Mouse (Mus musculus) yolk sac, embryonic 10.5 days (tissue): ENCODE measurements around the gene Cpxm1.
A peak's percentile ranks its signal among the peaks of the same experiment; 100 is the strongest.
"Not testable (repeated sequence)": the region's sequence is repeated elsewhere in the genome, so short reads cannot be mapped to it uniquely, and the experiment has no call there.

Experiments
- DNase-seq: peaks from one replicate; pipeline ENCODE4 v3.0.0-alpha.2; 2017; ENCODE audit warnings: low spot score

The Cpxm1 gene

DNA sequence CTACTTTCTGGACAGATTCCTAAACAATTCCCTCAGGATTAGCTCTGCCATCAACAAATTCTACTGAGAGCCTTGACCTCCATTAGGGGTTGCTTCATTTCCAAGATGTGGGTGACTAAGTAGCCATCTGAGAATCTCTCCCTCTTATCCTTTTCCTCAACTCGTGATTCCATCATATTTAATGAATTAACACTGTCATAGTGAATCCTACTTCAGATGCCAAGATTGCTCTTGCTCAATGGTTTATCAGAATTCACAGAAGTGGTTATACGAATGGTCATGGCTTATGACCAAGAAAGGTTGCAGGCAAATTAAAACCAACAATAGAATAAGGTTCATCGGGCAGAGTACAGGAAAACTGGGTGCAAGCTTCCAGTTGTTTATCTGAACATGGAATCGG, 4.5 kb upstream of the Cpxm1 start:
- DNase-seq = no peak

DNA sequence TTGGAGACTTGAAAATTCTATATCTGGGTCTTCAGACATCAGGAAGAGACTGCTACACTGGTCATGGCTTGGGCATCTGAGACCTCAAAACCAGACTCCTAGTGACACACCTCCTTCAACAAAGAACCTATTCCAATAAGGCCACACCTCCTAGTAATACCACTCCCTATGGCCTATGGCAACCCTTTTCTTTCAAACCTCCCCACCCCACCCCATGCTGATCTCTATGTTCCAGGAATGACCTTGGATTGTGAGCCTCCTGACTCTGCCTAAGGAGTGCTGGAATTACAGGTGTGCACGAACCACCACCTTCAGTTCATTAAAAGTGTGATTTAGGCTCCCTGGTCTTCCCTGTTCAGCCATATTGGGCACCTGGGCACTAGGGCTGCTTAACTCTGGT, 2.7 kb upstream of the Cpxm1 start:
- no peak for DNase-seq

DNA sequence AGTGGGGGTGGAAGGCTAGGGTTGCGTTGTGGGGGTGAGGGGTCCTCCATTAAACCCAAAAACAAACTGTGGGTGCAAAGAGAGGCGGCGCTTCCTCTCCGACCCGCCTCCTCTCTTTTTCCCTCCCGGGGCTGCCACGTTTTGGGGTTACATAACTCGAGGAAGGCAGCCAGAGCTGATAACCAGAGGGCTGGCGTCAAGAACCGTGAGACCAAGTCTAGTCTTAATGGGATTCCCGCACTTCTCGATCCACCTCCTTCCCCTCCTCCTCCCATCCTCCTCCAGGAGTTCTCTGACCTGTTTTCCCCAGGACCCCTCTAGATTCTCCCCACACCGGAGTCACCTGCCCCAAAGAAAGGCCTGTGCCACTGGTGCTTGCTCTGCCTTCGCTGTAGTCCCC, 717 bp upstream of the Cpxm1 start:
- no peak for DNase-seq

DNA sequence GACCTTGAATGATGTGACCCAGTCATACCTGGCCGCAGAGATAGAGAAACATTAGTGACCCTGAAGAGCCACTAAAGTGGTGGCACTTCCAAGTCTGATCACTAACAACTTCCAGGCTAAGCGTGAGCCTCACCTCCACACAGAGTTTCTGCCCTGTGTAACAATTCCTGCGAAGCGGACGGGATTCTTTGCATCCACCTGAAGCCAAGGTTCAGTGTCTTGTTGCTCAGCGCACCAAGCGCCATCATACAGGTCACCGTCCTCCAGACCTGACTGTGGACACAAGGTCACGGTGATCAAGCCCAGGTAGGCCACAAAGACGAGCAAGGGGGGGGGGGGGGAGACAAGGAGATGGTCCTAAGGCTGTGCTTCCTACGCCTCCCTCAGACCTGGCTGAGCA, 1.7 kb downstream of the Cpxm1 start:
- no peak for DNase-seq

DNA sequence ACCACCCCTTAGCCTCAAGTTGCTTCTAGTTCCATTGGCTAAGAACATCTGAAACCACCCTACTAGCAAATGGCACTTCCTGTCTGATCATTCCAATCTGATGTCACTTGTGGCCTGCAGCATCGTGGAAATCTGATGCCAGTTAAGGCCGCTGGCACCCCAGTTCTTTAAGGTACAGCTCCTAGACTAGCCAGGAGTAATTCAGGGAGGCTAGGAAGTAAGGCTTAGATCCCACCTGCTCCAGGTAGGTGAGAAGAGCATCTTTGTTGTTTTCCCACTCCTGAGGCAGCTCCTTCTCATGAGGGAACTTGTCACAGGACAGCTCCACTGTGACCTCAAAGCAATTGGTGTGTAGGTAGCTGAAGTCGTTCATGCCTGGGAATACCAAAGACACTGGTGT, 4.5 kb downstream of the Cpxm1 start:
- no peak for DNase-seq

DNA sequence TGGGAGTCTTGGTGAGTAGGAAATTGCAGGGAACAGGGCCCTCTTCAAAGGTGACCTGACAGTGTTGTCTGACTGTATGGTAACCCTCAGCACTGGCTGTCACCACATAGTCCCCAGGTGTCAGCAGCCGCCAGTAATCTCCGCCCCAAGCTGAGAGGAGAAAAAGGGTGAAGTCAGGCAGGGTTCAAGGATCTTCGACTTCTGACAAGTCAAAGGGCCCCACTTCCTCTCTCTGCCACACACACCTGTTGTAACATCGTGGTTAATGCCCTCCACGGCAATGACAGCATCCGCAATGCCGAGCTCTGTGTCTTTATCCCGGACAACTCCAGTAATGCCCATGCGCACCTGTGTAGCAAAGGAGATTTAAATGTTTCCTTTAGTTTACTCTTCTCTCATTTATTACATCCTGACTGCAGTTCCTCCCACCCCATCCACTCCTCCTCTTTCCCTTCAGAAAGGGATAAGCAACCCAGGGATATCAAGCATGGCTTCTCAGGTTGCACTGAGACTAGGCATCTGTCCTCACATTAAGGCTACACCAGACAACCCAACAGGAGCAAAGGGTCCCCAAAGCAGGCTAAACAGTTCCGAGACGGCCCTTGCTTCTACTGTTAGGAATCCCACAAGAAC, 6.3 kb downstream of the Cpxm1 start:
- DNase-seq = no peak

DNA sequence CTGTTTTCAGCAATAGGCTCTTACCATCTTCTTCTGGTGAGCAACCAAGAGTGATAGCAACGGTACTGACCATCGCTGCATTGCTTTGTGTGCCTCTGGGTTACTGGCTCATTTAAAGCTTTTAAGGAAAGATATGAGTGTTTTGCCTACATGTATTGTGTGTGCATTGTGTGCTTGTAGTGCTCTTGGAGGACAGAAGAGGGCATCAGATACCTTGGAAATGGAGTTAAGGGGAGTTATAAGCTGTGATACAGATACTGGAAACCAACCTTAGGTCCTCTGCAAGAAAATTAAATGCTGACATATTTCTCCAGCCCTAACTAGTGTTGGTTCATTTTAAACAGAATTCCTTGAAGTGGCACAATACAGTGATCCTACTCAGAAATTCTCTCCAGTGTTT, 8.6 kb downstream of the Cpxm1 start:
- no peak for DNase-seq

DNA sequence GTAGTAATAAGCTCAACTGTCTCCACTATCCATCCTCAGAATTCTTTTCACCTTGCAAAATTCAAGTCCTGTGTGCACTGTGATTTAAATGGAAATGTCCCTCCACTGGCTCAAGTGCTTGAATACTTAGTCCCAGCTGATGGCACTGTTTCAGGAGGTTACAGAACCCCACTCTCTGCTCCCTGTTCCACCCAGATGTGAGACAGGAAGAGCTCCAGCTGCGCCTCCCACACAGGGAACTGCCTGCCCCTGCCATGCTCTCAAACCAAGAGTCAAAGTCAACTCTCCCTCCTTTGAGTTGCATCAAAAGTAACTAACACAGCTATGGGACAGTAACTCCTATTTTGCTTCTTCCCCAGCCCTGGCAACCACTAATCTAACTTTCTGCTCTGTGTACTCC, 11.2 kb downstream of the Cpxm1 start:
- no peak for DNase-seq

DNA sequence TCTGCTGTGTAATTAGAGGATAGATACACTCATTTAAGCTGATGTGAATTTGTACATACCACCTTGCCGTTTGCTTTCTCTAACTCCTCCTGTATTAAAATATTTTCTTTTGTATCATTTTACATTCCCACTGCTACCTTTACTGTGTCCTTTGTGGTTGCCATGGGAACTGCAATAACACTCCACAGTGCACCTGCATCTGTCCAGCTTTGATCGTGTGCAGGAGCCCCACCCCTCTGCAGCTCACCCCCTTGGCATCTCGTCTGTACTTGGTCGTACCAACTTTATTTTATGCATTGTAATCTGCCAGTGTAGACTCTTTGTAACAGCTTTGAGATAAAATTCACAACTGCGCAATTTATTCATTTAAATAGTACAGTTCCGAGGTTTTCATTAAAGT, 13.5 kb downstream of the Cpxm1 start:
- no peak for DNase-seq

DNA sequence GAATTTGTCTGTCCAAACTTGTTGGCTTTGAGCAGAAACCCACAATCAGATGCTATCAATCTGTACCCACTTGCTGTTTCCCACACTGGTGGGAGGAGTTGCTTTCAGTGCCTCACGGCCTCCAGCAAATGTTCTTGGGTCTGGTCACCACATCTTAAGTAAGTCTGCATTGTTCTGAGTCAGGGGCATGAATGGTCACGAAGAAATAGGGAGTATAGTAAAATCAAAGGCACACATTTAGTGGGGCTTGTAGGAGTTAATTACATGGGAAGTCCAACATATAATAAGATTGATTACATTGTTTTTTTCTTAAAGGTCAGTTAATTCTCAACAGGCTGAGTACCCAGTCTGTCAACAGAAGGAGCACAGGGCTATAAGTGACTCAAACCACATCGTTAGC, 14.2 kb downstream of the Cpxm1 start:
- DNase-seq = no peak

DNA sequence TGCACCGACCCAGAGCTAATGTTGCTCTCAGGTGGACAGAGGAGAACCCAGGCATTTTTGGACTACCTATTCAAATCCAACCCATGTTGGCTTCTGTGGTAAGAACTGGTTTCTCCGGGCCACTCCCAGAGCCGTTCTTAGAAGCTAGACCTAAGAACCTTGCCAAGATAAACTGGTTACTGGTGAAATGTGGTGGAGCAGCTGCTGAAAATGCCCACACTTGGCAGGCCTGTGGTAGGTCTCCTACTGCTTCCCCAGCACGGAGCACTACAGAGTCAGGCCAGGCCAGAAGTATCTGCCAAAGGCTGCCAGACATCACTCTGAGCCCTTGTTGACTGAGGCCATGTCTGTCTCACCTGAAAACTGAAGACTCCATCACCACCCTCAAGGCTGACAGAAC, 22.4 kb downstream of the Cpxm1 start:
- DNase-seq = no peak

DNA sequence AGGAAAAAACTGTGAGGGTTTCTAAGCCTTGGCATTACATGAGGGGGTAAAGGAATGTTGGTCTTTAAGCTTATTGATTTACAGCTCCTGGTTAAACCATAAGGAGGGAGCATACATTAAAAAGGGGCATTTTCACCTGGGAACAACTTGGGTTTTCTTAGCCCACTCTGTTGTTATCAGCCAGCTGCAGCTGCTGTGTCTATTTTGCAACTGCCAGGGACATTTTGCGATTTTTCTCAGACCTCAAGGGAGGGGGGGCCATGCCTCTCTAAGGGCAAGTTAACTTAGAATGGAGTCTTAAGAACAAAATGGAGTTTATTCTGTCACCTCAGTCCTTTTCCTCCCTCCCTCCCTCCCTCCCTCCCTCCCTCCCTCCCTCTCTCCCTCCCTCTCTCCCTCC, 24.3 kb downstream of the Cpxm1 start:
- DNase-seq = not testable (repeated sequence)

DNA sequence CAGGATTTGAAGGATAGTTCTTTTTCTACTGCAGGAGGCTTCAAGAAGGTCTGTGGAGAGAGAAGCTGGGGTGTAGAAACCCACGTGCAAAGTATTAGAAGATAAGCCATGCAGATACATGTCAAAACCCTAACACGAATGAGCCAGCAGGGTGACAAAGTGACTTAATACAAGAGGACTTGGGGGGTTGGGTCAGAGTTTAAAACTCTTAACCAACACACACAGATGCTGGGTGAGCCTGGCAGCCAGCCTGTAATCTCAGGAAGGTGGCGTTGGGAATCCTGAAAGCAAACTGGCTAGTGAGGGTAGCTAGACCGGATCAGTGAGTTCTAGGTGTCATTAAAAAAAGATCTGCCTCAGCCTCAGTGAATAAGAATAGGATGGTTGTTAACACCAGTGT, 30.0 kb downstream of the Cpxm1 start:
- no peak for DNase-seq

DNA sequence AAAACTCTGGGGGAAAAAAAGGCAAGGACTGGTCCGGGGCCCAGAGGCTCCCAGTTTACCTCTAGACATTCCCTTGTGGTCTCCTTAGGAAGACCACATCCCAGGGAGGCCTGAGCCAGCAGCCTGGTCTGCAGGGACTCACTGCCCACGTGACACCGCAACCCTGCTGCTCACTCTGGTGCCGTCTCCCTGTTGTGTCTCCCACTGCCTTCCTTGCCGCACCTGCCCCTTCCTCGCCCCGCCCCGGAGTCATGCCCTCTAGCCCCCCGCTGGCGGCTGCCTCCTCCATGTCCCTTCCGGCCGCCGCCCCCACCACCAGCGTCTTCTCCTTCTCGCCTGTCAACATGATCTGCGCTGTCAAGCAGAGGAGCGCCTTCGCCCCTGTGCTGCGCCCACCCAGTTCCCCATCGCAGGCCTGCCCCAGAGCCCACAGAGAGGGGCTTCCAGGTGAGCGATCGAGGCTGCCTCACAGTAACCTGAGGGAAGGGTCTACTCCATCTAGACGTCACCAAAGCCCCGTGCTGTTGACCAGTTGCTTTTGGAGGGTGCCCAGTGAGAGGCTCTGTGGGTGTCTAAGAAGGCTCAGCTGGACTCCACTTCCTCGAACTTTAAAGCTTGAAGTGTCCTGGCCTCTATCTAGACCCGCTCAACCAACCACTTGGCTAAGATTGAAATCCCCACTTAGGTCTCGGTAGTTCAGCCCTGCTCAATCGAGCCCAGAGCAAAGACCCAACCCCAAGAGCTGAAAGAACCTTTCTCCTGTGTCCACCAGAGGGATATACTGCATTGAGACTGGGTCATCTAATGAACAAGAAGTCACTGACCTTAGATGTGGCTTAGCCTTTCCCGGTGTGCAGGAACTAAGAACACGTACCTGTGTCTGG, 31.9 kb downstream of the Cpxm1 start:
- DNase-seq = peak; percentile 19

DNA sequence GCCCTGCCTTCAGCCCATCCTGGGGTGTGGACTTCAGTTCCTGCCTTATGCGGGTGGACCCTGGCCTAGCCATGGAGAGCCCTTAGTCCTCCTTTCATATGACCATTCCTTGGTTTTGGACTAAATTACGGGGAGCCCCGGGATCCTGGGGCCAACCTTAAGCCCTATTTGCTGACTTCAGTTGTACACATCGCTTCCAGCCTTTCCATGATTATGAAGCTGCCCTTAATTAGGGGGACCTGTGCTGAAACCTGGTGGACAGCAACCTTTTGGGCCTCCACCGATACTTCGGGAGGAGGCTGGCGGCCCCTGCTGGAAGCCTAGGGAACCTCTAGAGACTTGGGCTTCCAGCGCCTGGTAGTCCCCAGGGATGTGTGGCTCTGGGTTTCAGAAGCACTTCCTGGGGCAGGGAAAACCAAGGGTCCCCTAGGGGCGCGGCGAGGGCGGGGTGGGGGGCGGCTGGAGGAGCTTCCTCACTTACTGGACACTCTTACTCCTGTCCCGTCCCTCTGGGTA, 34.8 kb downstream of the Cpxm1 start:
- peak; percentile 28 for DNase-seq

DNA sequence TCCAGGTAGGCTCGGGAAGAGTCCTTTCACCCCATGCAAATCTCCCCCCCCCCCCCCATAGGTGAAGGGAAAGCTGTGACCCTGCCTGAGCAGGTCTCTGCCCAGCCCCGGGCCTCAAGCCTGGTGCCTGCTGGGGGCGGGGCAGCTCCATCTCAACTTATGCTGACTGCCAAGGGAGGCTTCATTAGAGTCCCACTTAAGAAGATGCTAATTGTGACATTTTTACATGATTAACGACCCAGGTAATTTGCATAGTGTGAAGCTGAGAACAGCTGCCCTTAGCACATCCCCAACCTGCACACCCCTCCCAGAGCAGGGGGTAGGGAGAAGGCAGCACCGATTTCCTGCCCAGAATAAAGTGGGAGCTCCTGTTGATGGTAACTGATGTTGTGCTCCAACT, 38.5 kb downstream of the Cpxm1 start:
- DNase-seq = no peak

DNA sequence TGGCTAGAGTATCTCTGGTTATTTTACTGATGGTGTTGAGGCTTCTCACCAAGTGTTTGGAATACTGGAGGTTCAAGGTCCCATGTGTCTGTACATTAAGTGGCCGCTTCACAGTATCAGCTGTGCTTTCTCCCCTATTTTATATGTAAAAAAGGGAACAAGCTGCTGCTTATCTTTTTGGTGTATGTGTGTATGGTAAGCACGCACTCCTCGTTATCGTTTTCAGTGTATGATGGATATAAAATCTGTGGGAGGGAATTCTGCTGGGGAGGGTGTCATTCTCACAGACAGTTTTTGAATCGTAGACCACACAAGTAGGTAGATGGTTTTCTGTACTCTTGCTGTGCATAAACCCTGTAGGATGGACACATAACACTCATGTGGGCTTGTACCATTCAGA, 39.8 kb downstream of the Cpxm1 start:
- DNase-seq = no peak

DNA sequence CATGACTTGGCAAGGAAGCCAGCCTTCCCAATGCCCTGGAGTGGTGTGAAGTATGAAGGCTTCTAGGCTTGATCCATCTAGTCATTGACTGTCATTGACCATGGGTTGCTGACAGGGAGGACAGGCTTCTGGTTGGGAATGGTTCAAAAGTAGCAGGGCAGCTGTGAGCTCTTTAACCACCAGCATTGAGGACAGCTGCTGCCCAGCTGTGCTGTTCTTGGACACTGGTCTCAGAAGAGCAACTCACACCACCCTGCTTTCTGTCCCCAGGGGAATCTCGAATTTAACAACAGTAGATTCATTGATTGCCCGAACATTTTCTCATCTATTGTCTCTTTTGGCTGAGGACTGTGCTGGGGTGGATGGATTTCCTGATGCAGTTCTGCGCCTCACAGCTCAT, 43.5 kb downstream of the Cpxm1 start:
- no peak for DNase-seq

DNA sequence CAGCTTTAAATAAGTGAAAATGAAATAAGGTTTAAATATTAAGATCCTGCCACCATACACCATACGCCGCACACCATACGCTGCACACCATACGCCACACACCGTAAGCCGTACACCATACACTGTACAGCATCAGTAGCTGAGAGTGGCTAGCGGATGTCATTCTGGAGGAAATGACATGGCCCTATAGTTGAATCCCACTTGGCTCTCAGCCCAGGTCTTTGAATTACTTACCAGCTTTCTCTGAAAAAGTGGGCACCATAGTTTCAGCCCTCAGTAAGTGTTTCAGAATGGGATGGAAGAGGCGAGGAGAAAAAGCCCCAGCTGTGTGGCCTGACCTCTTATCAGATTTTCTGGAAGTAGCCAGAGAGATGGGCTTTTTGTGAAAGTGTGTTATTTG, 44.0 kb downstream of the Cpxm1 start:
- no peak for DNase-seq

DNA sequence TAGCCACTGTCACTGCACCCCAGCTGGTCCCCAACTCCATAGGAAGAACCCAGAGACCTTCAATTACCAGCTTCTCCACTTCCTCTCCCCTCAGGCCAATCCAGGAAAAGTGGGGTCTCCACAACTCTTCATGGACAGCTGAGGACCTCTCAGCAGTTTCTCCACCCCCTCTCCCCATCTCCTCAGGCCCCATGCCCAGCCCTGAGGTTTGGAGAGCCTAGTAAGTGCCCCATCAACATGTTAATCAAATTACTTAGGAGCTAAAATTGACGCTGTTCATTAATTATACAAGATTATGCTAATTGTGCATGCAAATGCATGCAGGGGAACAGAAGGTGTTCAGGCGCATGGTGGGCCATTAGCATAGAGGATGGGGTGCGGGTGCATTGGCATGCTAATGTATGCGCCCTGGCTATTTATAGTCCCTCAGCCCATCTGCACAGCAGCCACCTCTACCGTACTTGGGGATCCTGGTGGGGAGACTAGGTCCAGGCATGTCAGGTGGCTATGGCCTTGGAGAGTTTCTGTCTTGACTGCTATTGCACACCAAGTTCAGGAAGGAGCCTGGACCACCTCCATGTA, 45.5 kb downstream of the Cpxm1 start:
- no peak for DNase-seq

DNA sequence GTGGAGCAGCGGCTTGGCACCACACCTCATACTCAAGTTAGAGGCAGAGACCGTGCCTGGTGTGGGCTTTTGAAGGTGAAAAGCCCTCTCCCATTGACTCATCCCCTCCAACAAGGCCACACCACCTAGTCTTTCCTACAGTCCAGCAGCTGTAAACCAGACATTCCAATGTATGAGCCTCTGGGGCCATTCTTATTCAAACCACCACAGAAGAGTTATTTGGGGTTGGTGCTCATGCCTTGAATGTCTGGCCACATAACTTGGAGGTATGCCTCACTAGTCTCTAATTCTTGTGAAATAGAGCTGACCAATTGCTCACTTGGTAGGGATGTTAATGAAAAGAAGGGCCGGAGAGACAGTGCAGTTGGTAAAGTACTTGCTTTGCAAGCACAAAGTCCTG, 47.0 kb downstream of the Cpxm1 start:
- no peak for DNase-seq

DNA sequence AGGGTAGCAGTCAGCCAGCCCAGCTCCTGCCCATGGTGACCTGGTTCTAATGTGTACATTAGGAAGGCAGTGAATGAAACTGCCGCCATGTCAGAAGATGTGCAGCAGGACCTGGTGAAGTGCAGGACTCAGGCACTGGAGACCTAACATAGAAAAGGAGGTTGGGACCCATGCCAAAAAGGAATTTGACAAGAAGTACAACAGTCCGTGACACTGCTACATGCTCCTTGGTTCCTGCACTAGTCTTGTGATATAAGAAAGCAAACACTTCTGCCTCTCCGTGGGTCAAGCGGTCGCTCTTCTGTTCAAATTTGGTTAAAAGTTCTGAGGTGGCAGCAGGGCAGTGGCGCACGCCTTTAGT, 56.2 kb downstream of the Cpxm1 start:
- DNase-seq = no peak
